Mouse (Mus musculus): ENCODE data around the gene Thrsp. TPM values are rescaled to one million over a fixed set of nuclear protein-coding genes. Genes with fewer than 3 reads are reported as not detected.

Gene Thrsp
- total and polyA plus RNA-seq, 2 experiments from 2014 or later, result 6.3 to 6.4 TPM

DNA sequence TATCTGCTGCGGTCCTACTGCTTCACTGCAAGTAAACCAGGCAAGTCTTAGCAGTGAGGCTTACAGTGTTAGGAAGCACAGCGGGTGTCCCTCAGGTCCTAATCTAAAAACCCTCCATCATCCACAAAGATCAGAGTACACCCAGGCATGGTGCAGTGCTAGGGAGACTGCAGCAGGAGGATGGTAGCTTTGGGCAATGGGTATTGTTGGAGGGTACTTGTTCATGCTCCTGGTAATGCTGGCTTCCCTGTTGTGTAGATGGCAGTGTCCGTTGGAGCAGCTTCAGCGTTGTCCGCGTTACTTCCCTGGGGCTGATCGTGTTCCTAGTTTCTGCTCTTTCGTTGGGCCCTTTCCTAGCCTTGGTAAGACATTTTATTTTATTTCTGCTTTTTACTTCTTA lies 34.9 kb downstream of the Thrsp start:
- no peaks in the 10 kb centered on the region for H3K9me3 ChIP-seq (ENCODE audit: low read length)
- 96% methylated on average over 8 of the region's 8 CpGs for WGBS
- no peak for DNase-seq (ENCODE audit: low spot score)
- H3K4me1 ChIP-seq (ENCODE audit: insufficient read depth, low read length), result no peaks in the 10 kb centered on the region
- ATAC-seq, result no peak
- no peak for TF ChIP-seq CTCF (IDR thresholded peaks at IDR 0.05; ENCODE audit: low read depth)
- H3K27ac ChIP-seq, result no peak overlapping the region
- peaks cover 33% of the 10 kb centered on the region for H3K36me3 ChIP-seq (ENCODE audit: insufficient read depth, low read length)
- H3K9ac ChIP-seq (replicated peaks; ENCODE audit: low read length), result no peak overlapping the region
- no peaks in the 10 kb centered on the region for H3K27me3 ChIP-seq (ENCODE audit: insufficient read depth, low read length)
- no peak overlapping the region for H3K4me2 ChIP-seq (ENCODE audit: low read depth, low read length)
- H3K4me3 ChIP-seq (ENCODE audit: low read length), result no peak overlapping the region

DNA sequence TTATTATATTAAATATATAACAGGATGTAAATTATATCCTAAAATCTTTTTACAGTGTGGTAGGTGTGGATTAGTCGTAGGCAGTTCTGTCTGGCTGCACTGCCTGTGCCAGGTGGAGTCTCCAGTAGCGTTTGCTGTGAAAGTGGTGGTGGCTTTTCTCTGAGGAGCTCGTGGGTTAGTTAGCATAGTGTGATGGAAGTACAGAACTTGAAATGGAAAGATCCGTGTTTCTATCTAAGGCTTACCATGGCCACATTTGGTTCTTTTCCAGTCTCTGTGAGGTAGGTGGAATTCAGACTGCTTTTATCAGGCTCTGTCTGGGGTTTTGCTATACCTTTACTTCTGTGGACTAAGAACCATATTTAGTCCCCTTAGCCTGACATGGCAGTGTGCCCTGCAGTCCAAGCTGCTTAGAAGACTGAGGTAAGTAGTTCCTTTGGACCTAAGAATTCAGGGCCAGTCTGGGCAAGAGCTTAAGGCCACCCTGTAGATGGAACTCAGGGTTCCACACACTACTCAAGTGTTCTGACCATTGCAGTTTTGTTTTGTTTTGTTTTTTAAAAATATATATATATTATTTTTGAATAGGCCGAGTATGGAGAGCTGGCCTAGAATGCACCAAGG lies 36.9 kb downstream of the Thrsp start:
- Histone ChIP-seq H3K36me3 (ENCODE audit: insufficient read depth, low read length) (peaks cover 33% of the 10 kb centered on the region; the same call in 1 of the 2 replicates), H3K4me3 (ENCODE audit: low read length) (no peak overlapping the region)

GRCm38 (mm10) chr7:97379304-97379703 lies 38.2 kb downstream of the Thrsp start:
- H3K4me1 ChIP-seq (ENCODE audit: insufficient read depth, low read length), result no peaks in the 10 kb centered on the region
- no peak overlapping the region for H3K4me2 ChIP-seq (ENCODE audit: low read depth, low read length)
- no peak for TF ChIP-seq CTCF (IDR thresholded peaks at IDR 0.05; ENCODE audit: low read depth)
- no peak overlapping the region for H3K27ac ChIP-seq
- H3K9me3 ChIP-seq (ENCODE audit: low read length), result no peaks in the 10 kb centered on the region
- ATAC-seq (no peak), DNase-seq (ENCODE audit: low spot score) (no peak)
- no peaks in the 10 kb centered on the region for H3K27me3 ChIP-seq (ENCODE audit: insufficient read depth, low read length)
- no peak overlapping the region for H3K4me3 ChIP-seq (ENCODE audit: low read length)
- no peak overlapping the region for H3K9ac ChIP-seq (replicated peaks; ENCODE audit: low read length)
- peaks cover 35% of the 10 kb centered on the region; the same call in 1 of the 2 replicates for H3K36me3 ChIP-seq (ENCODE audit: insufficient read depth, low read length)
- 94% methylated on average over 5 of the region's 5 CpGs for WGBS

More for the DNA sequence above, 36.9 kb downstream of the Thrsp start:
- H3K27me3 ChIP-seq (ENCODE audit: insufficient read depth, low read length), result no peaks in the 10 kb centered on the region
- H3K4me2 ChIP-seq (ENCODE audit: low read depth, low read length), result no peak overlapping the region
- no peak for TF ChIP-seq CTCF (IDR thresholded peaks at IDR 0.05; ENCODE audit: low read depth)
- no peak for DNase-seq (ENCODE audit: low spot score)
- H3K27ac ChIP-seq, result no peak overlapping the region
- 93% methylated on average over 5 of the region's 5 CpGs for WGBS
- H3K9me3 ChIP-seq (ENCODE audit: low read length), result no peaks in the 10 kb centered on the region
- no peaks in the 10 kb centered on the region for H3K4me1 ChIP-seq (ENCODE audit: insufficient read depth, low read length)
- H3K9ac ChIP-seq (replicated peaks; ENCODE audit: low read length), result no peak overlapping the region
- ATAC-seq, result no peak

GRCm38 (mm10) chr7:97375906-97376305 lies 41.6 kb downstream of the Thrsp start:
- DNase-seq (ENCODE audit: low spot score), result no peak
- H3K4me1 ChIP-seq (ENCODE audit: insufficient read depth, low read length), result peaks cover 7% of the 10 kb centered on the region; the same call in 1 of the 2 replicates
- ATAC-seq, result no peak
- TF ChIP-seq CTCF (IDR thresholded peaks at IDR 0.05; ENCODE audit: low read depth), result no peak
- H3K27ac ChIP-seq, result no peak overlapping the region
- no peak overlapping the region for H3K9ac ChIP-seq (replicated peaks; ENCODE audit: low read length)
- H3K9me3 ChIP-seq (ENCODE audit: low read length), result no peaks in the 10 kb centered on the region
- H3K4me3 ChIP-seq (ENCODE audit: low read length), result no peak overlapping the region
- peaks cover 27% of the 10 kb centered on the region; the same call in 1 of the 2 replicates for H3K36me3 ChIP-seq (ENCODE audit: insufficient read depth, low read length)
- H3K4me2 ChIP-seq (ENCODE audit: low read depth, low read length), result no peak overlapping the region
- 66% methylated on average over 2 of the region's 2 CpGs for WGBS
- no peaks in the 10 kb centered on the region for H3K27me3 ChIP-seq (ENCODE audit: insufficient read depth, low read length)

DNA sequence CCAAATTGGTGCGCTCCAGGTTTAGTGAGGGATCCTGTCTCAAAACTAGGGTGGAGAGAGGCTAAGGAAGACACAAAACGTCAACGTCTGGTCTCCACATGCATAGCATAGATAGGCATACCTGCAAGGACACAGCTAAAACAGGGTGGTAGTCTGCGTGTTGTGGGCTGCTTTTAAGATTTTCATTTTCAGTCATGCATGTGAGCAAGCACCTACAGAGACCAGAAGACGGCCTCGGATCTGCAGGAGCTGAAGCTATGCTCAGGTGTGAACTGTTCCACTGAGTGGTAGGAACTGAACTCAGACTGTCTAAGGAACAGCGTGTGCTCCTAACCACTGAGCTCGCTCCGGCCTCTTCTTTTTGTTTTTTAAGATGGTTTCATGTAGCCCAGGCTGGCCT lies 42.4 kb downstream of the Thrsp start:
- DNase-seq (ENCODE audit: low spot score) (no peak), ATAC-seq (no peak)
- Histone ChIP-seq H3K9me3 (ENCODE audit: low read length) (no peaks in the 10 kb centered on the region), H3K4me3 (ENCODE audit: low read length) (no peak overlapping the region), H3K36me3 (ENCODE audit: insufficient read depth, low read length) (peaks cover 23% of the 10 kb centered on the region; the same call in 1 of the 2 replicates), H3K27ac (no peak overlapping the region), H3K4me1 (ENCODE audit: insufficient read depth, low read length) (peaks cover 8% of the 10 kb centered on the region; the same call in 1 of the 2 replicates), H3K9ac (replicated peaks; ENCODE audit: low read length) (no peak overlapping the region), H3K4me2 (ENCODE audit: low read depth, low read length) (no peak overlapping the region), H3K27me3 (ENCODE audit: insufficient read depth, low read length) (no peaks in the 10 kb centered on the region)
- no peak for TF ChIP-seq CTCF (IDR thresholded peaks at IDR 0.05; ENCODE audit: low read depth)
- WGBS, result 96% methylated on average over 9 of the region's 9 CpGs

DNA sequence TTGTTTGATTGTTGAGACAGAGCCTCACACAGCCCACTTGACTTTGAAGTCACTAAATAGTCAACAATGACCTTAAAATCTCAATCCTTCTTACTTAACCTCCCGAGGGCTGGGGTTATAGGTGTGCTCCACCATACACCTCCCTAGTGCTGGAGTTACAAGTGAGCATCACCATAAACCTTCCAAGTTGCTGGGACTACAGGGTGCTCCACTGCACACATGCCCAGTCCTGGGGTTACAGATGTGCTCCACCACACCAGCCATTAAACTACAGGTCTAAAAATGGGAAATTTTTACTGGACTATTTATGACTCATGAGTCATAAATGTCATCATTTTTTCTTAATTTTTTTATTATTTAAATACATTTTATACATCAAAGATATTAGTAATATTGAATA lies 51.6 kb downstream of the Thrsp start:
- Histone ChIP-seq H3K36me3 (ENCODE audit: insufficient read depth, low read length) (no peaks in the 10 kb centered on the region), H3K27me3 (ENCODE audit: insufficient read depth, low read length) (no peaks in the 10 kb centered on the region), H3K9me3 (ENCODE audit: low read length) (no peaks in the 10 kb centered on the region), H3K4me2 (ENCODE audit: low read depth, low read length) (no peak overlapping the region), H3K4me3 (ENCODE audit: low read length) (no peak overlapping the region), H3K27ac (no peak overlapping the region), H3K9ac (replicated peaks; ENCODE audit: low read length) (no peak overlapping the region), H3K4me1 (ENCODE audit: insufficient read depth, low read length) (0 out of 2 replicates have a peak, but pooled peaks cover under 1% of the 10 kb centered on the region)
- ATAC-seq (no peak), DNase-seq (ENCODE audit: low spot score) (no peak)
- no peak for TF ChIP-seq CTCF (IDR thresholded peaks at IDR 0.05; ENCODE audit: low read depth)
- WGBS, result 79% methylated on average over 1 of the region's 1 CpGs

Other genes with a start within 250 kb of the Thrsp start
- 14.2 and 14.4 TPM in 2 replicates for gene Usp35, start 85.7 kb downstream of the Thrsp start, total RNA-seq (2014; rRNA removed)
- gene Usp35, start 85.7 kb downstream of the Thrsp start, polyA plus RNA-seq (2015; fragmentation: Nextera tagmentation; extraction: Ambion mirVana), result 2.4 and 3.6 TPM in 2 replicates
- 5.2 and 8.4 TPM in 2 replicates for gene Kctd21, start 85.4 kb downstream of the Thrsp start, total RNA-seq (2014; rRNA removed)
- 3.2 and 3.4 TPM in 2 replicates for gene Kctd21, start 85.4 kb downstream of the Thrsp start, polyA plus RNA-seq (2015; fragmentation: Nextera tagmentation; extraction: Ambion mirVana)
- gene Alg8, start 46.1 kb downstream of the Thrsp start, total RNA-seq (2014; rRNA removed), result 5.2 and 6.0 TPM in 2 replicates
- 11.4 and 11.8 TPM in 2 replicates for gene Alg8, start 46.1 kb downstream of the Thrsp start, polyA plus RNA-seq (2015; fragmentation: Nextera tagmentation; extraction: Ambion mirVana)
- gene Ndufc2, start 17.7 kb downstream of the Thrsp start, total RNA-seq (2014; rRNA removed), result 340 and 423 TPM in 2 replicates
- gene Ndufc2, start 17.7 kb downstream of the Thrsp start, polyA plus RNA-seq (2015; fragmentation: Nextera tagmentation; extraction: Ambion mirVana), result 697 and 742 TPM in 2 replicates
- 0.68 and 1.5 TPM in 2 replicates for gene Kctd14, start 33.6 kb upstream of the Thrsp start, total RNA-seq (2014; rRNA removed)
- gene Kctd14, start 33.6 kb upstream of the Thrsp start, polyA plus RNA-seq (2015; fragmentation: Nextera tagmentation; extraction: Ambion mirVana), result 2.6 and 3.1 TPM in 2 replicates
- 28.3 and 39.5 TPM in 2 replicates for gene Ints4, start 63.2 kb upstream of the Thrsp start, total RNA-seq (2014; rRNA removed)
- gene Ints4, start 63.2 kb upstream of the Thrsp start, polyA plus RNA-seq (2015; fragmentation: Nextera tagmentation; extraction: Ambion mirVana), result 29.3 and 30.2 TPM in 2 replicates
- gene Aamdc, start 161.8 kb upstream of the Thrsp start, total RNA-seq (2014; rRNA removed), result 9.4 and 17.4 TPM in 2 replicates
- gene Aamdc, start 161.8 kb upstream of the Thrsp start, polyA plus RNA-seq (2015; fragmentation: Nextera tagmentation; extraction: Ambion mirVana), result 61.8 and 67.2 TPM in 2 replicates
- 16.7 and 18.2 TPM in 2 replicates for gene Rsf1, start 162.2 kb upstream of the Thrsp start, total RNA-seq (2014; rRNA removed)
- 26.3 and 27.6 TPM in 2 replicates for gene Rsf1, start 162.2 kb upstream of the Thrsp start, polyA plus RNA-seq (2015; fragmentation: Nextera tagmentation; extraction: Ambion mirVana)